Mouse (Mus musculus) left cerebral cortex, adult 2 months (tissue): Measurements from ENCODE around the gene Stxbp3. TPM values are rescaled to one million over a fixed set of nuclear protein-coding genes. Genes with fewer than 3 reads are reported as not detected.
"Not testable (repeated sequence)": the region's sequence is repeated elsewhere in the genome, so short reads cannot be mapped to it uniquely, and the experiment has no call there.

Source experiments
- DNase-seq, 2 experiments: peaks; one replicate each; pipeline ENCODE4 v3.0.0; 2021 to 2022; ENCODE audit warnings: low spot score in 2 of 2, mixed read lengths in 1 of 2; ENCODE audit errors: extremely low spot score in 1 of 2
- H3K27ac ChIP-seq: fragments of 200-600 bp; 2 replicates; pipeline ENCODE4 v1.8.1; 2022
- H3K4me3 ChIP-seq: fragments of 200-600 bp; 2 replicates; pipeline ENCODE4 v1.8.1; 2022
- CTCF ChIP-seq: fragments of 200-600 bp; IDR thresholded peaks from 2 replicates; pipeline ENCODE4 v1.8.1; 2022; ENCODE audit warnings: antibody characterized with exemption, mild to moderate bottlenecking, moderate library complexity
- intact Hi-C: fragments of 180-260 bp; cut with DNase I; formaldehyde crosslinking; loops from one replicate; pipeline ENCODE4 v1.15.1; 2025
- total RNA-seq, 2 experiments: library from RNA; stranded (reverse); gene quantifications; 2 replicates each; pipeline ENCODE4 v1.2.3; 2021

Gene Stxbp3
- total RNA-seq, 2 experiments from 2014 or later, result 17.8 to 23.1 TPM

DNA sequence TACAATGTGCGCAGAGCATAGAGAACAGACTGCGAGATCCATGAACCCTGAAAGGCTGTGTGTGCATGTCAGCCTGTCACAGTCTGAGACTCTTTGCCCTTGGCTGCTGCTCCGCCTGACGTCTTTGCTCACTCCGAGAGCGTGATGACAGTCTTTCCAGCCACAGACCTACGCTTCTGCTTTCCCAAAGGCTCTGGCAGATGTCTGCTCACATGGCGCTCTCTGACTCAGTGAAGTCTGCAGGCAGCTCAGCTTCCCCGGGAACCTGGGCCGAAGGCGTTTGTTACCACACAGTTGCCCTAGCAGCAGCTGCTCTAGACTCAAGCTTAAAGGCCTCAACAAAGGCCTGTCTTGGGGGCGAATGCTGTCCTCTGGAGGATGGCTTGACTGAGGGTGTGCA is 15.0 kb upstream of the Stxbp3 start:
- intact Hi-C loops, result loop anchor here (1.0 to 5.0 kb wide), 2 partner anchors 27 to 57 kb away; partner anchors contain the start of gene Prpf38b
- no peak overlapping the region for H3K4me3 ChIP-seq
- H3K27ac ChIP-seq, result peak overlapping the region; percentile 84

DNA sequence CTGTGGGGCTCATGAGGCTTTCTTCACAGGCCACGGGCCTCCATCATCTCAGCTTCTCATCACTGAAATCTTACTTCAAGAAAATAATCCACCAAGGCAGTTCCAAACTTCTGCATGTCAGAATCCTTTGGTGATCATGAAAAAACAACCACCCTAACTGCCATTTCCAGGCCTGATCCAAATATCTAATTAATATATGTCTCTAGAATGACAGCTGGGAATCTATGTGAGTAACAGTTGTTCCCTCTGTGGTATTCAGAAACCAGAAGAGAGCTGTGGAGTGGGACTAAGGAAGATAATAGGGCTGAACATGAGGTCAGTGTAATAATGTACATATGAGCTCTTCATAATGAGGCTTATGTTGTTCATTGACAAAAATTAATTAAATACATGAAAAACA is 12.9 kb upstream of the Stxbp3 start:
- DNase-seq, result no peak
- Histone ChIP-seq H3K4me3 (no peak overlapping the region), H3K27ac (no peak overlapping the region)
- TF ChIP-seq CTCF, result no peak
- intact Hi-C loops, result no loop called here

More for the DNA sequence above, 15.0 kb upstream of the Stxbp3 start:
- no peak for TF ChIP-seq CTCF
- DNase-seq, result peak; percentile 77

GRCm38 (mm10) chr3:108851996-108852697 is 11.8 kb upstream of the Stxbp3 start:
- Histone ChIP-seq H3K4me3 (no peak overlapping the region), H3K27ac (no peak overlapping the region)
- intact Hi-C loops, result no loop called here
- no peak for TF ChIP-seq CTCF
- DNase-seq, result no peak

DNA sequence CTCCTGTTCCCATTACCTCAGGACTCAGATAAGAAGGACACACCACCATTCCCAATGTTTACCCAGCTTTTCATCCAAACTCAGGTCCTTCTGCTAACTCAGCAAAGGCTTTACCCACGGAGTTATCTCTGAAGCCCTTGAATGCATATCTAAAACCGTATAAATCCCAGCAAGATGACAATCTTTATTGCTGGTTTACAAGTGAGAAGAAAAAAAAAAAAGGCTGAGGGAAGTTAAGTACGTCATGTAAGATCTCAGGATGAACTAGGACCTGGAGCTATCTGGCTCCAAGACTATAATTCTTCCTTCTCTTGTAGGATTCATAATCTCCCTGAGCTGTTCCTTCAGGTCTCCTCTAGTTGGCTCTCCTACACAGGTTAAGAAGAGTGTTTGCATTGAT is 11.2 kb upstream of the Stxbp3 start:
- H3K27ac ChIP-seq, result no peak overlapping the region
- no peak overlapping the region for H3K4me3 ChIP-seq
- intact Hi-C loops, result no loop called here
- peak; percentile 4; the same call in 1 of the 2 replicates for TF ChIP-seq CTCF
- no peak for DNase-seq

GRCm38 (mm10) chr3:108851075-108851474 is 10.7 kb upstream of the Stxbp3 start:
- no peak overlapping the region for H3K27ac ChIP-seq
- intact Hi-C loops, result no loop called here

GRCm38 (mm10) chr3:108850506-108850905 is 10.2 kb upstream of the Stxbp3 start:
- no peak for DNase-seq
- intact Hi-C loops, result no loop called here

More at GRCm38 (mm10) chr3:108851075-108851474, 10.7 kb upstream of the Stxbp3 start:
- no peak overlapping the region for H3K4me3 ChIP-seq
- no peak for DNase-seq
- TF ChIP-seq CTCF, result no peak

DNA sequence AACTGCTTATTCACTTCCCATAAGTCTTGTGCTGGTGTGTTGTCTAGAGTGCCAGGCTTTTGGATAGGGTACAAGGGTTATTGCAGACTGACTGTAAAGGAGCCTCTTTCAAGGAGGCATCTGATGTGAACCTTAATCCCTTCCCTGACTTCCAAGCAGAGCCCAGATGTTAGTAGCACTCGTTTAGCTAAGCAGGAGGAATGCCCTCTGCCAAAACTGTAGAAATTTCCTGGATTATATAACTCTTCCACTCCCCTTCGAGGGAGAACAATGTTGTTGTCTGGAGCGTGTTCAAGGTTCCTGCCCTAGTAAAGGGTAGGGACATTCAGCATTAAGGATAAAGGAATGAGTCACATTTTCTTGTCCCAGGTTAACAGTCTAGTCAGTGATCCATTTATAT is 6.3 kb upstream of the Stxbp3 start:
- H3K4me3 ChIP-seq, result no peak overlapping the region
- no peak for TF ChIP-seq CTCF
- DNase-seq, result no peak
- intact Hi-C loops, result no loop called here
- H3K27ac ChIP-seq, result no peak overlapping the region

More at GRCm38 (mm10) chr3:108850506-108850905, 10.2 kb upstream of the Stxbp3 start:
- Histone ChIP-seq H3K27ac (no peak overlapping the region), H3K4me3 (no peak overlapping the region)
- TF ChIP-seq CTCF, result no peak

DNA sequence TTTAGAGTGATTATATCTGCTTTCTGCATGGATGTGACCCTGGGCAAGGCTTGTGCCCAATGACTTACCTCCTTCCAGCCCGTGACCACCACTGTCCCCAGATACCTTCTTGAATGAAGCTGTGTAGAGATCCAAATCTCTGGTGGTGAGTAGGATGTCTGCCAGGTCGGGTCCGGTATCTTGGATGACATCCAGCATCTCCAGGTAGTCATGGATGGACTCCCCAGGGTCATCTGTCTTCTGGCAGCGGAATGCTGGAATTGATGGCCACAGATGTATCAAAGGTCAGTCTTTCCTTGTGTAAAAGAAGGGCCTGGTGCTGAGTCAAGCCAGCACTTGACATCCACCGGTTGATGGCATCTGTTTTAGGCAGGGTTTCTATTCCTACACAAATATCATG is 4.2 kb upstream of the Stxbp3 start:
- no peak for TF ChIP-seq CTCF
- H3K27ac ChIP-seq, result no peak overlapping the region
- intact Hi-C loops, result no loop called here
- no peak for DNase-seq
- no peak overlapping the region for H3K4me3 ChIP-seq

GRCm38 (mm10) chr3:108844026-108844425 is 3.7 kb upstream of the Stxbp3 start:
- intact Hi-C loops, result no loop called here
- Histone ChIP-seq H3K27ac (no peak overlapping the region), H3K4me3 (no peak overlapping the region)
- no peak for TF ChIP-seq CTCF
- no peak for DNase-seq

DNA sequence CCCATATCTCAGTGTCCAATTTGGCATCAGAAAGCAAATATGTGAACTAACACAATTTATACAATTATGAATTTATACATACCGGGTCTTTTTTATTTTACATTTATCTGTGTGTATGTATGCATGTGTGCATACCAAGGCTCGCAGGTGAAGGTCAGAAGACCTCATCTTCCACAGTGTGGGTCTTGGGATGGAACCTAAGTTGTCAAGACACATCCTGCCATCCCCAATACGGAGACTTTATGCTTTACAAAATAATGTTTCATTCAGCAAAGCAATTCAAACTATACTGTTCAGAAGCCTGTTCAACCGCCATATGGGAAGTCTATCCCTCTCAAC is 359 bp upstream of the Stxbp3 start:
- no peak for TF ChIP-seq CTCF
- Histone ChIP-seq H3K4me3 (no peak overlapping the region; the same call in 1 of the 2 replicates), H3K27ac (no peak overlapping the region)
- DNase-seq, result no peak
- intact Hi-C loops, result loop anchor here (2.0 kb wide), 1 partner anchor 70 kb away; the partner anchor contains the start of gene Prpf38b

- no peak for DNase-seq
- intact Hi-C loops, result no loop called here
- TF ChIP-seq CTCF, result no peak
- Histone ChIP-seq H3K4me3 (peak overlapping the region; percentile 78), H3K27ac (peak overlapping the region; percentile 88)
Measured at GRCm38 (mm10) chr3:108839647-108839999, 703 bp downstream of the Stxbp3 start.

DNA sequence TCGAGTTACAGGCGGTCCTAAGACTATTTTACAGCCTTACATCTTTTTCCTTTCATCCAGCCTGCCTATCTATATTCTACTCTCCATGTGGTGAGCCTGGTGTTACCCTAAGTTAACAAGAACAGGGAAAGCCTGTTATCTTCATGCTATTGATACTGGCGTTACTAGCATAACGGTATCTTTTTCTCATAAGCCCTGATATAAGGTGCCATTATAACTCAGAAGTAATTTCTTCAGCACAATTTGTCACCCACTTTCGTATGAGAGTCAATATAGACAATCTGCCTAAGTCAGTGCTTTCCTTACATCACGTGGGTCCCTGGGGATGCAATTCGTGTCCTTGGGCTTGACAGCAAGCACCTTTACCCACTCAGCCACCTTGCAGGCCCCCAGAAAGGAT is 1.3 kb downstream of the Stxbp3 start:
- intact Hi-C loops, result no loop called here
- TF ChIP-seq CTCF, result no peak
- no peak for DNase-seq
- H3K4me3 ChIP-seq, result peak overlapping the region; percentile 78
- H3K27ac ChIP-seq, result no peak overlapping the region

DNA sequence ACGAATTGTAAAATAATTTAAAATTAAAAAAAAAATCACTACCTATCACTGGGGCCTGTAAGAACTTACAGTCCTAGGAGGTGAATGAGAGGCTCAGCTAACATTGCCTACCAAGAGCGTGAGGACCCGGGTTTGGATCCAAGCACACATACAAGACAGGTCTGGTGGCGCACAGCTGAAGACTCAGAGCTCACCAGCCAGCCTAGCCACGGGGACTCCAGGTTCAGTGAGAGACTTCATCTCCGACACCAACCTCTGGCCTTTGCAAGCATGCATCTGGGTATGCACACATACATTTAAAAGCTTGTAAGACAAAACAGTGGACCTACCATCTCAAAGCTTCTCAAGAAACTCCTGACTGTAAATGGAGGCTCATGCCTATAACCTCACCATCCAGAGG is 3.4 kb downstream of the Stxbp3 start:
- intact Hi-C loops, result no loop called here
- no peak for TF ChIP-seq CTCF
- Histone ChIP-seq H3K4me3 (no peak overlapping the region), H3K27ac (no peak overlapping the region)
- no peak for DNase-seq

DNA sequence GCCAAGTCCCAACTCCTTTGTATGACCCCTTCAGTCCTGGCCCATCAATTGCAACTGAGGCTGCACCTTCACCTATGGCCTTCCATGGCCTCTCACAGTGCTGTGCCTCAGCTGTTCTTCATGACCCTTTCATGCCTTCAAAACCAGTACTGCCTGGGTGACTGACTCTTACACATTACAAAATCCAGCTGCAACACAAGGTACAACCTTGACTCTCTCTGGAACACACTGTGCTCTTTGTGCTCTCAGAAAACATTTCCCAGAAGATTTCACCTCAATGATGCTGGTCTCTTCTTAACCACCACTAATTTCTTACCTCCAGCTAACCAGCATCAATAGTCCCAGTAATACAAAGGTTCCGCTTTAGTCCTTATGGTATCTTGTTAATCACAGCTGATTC is 6.6 kb downstream of the Stxbp3 start:
- H3K4me3 ChIP-seq, H3K27ac ChIP-seq, intact Hi-C loops, DNase-seq: not testable (repeated sequence)
